Mouse (Mus musculus) CD8-positive naive resting alpha-beta T cell, adult 2 months (primary cell): Measurements from ENCODE around the gene Tmcc3.

Experiments used
- DNase-seq, 2 experiments: peaks; one replicate each; pipeline ENCODE4 v3.0.0; 2022; ENCODE audit warnings: low read depth in 2 of 2, low spot score in 2 of 2

Gene Tmcc3

GRCm38 (mm10) chr10:94546617-94547016 lies 234.9 kb downstream of the Tmcc3 start:
- no peak for DNase-seq

DNA sequence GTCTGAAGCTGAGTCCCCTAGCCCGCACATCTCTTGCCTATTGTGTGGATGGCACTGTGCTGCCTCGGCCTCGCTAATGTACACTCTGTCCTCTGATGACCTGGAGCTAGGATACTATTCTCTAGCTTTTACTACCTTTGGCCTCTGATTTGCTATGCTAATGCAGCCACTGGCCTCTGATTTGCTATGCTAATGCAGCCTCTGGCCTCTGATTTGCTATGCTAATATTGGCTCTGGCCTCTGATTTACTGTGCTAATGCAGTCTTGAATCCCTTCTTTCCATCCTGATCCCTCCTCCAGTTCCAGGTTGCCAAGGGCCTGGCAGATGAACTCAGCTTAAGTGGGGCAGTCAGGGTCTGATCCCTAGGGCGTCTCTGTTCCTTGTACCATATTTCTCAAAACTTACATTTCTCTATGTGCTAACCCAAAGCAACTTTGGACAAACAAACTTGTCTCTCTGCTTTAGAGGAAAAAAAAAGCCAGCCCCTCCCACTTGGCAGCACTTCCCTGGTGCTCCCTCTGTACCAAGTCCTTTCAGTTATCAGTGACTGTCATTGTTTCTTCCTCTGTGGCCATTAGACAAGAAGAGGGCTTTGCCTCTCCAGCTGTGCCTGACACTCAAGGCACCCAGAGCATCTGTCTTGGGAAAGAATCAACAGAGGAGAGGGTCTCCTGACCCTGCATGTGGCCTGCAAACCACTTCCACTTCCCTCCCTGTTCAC lies 237.9 kb downstream of the Tmcc3 start:
- no peak for DNase-seq

- no peak for DNase-seq
These were observed 238.9 kb downstream of the Tmcc3 start for GRCm38 (mm10) chr10:94550649-94551048.

DNA sequence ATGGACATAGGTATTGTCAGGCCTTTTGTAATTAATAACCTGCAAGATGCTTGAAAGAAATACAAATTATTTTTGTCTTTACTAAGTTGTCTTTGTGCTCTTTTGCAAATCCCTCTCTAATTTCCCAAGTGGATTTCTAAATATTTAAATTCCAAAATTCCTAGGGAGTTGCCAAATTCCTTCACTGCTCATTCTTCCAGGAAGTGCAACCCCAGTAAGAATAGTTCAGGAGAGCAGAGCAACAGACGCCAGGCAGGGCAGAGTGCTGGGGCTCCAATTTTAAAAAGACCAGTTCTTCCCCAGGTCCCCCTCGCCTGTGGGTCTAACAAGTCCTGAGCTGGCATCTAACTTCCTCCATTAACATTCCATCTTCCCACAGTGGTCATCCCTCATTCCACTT lies 239.3 kb downstream of the Tmcc3 start:
- DNase-seq: no peak

DNA sequence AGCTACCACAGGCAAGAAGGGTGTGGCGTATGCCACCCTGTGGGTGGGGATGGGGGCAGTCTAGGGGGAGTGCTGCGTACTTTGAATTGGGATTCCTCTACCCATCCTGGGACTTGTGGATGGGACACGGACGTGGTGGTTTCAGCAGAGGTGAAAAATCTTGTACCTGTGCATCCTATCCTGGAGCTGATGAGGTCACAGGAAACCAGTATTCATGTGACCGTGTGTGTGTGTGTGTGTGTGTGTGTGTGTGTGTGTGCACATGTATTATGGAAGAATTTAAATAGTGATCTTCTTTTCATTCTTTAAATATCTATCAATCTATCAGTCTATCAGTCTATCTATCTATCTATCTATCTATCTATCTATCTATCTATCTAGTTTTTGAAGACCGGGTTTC lies 239.8 kb downstream of the Tmcc3 start:
- DNase-seq: no peak

DNA sequence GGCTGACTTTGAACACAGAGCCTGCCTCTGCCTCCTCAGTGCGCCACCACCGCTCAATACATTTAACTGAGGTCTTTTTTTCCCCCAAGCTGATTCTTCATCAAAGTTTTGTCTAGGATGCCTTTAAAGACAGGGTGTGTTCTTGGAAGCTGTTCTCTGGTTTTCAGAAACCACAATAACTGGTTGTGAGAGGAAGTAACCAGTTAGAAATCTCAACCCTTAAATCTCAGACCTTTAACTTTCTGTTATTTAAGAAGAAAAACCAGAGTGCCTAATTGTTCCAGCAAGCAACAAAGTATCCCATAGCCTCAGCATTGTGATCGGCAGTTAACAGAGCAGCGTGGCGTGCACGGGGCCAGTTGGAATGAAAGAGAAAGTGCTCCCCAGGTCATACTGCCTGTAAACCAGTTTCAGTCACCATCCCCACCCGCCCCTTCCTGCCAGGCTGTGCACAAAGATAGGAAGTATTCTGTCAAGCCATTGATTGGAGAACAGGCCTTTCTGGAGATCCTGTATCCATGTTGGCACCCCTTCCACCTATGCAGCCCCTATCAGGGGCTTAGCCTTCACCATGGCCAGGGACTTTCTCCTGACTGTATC lies 240.3 kb downstream of the Tmcc3 start:
- peak in 1 of 2 experiments; percentile 7 for DNase-seq

DNA sequence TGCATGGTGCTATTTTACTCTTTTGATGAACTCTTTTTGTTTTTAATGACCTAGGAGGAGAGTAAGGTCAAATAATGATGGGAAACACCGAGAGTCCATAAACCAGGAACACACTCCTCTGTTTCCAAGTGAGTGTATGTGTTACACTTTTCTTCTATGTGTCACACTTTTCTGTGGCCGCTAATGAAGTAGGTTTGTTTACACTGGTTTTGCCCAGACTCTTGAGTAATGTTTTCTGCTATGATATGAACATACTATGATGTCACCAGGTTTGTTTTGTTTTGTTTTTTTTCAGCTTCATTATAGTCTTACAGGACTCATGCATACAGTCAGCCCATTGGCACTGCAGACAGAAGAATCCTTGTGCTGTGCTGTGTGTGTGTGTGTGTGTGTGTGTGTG lies 243.6 kb downstream of the Tmcc3 start:
- no peak for DNase-seq

DNA sequence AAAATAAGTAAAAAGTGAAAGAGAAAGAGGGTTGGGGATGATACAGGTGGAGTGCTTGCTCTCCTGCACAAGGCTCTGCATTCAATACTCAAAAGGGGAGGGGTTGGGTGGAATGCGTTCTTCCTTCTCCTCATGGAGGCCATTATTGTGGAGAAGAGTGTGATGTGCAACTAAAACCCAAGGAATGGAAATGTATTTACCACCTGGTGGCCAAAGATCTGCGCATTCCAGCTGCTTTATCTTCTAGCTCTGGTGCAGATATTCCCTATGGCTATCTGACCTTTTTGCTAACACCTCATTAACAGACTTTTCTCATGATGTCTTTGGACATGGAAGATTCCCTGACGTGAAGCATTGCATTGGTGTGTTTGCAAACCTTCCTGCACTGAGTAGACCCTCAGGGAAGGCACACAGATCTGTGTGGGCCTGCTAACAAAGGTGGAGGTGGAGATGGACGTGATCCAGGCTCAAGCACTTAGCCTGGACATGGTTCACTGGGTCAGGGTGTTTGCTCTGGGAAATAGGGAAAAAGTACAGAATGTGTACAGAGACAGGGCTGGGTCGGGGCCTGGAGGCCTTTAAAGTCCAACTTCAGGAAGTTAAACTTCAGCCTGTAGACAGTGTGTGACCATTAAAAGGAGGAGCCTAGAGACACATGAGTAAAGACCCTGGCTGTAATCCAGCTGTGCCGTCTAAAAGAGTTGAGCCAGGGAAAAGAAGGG lies 245.8 kb downstream of the Tmcc3 start:
- DNase-seq: no peak

GRCm38 (mm10) chr10:94558826-94559225 lies 247.1 kb downstream of the Tmcc3 start:
- DNase-seq: no peak

DNA sequence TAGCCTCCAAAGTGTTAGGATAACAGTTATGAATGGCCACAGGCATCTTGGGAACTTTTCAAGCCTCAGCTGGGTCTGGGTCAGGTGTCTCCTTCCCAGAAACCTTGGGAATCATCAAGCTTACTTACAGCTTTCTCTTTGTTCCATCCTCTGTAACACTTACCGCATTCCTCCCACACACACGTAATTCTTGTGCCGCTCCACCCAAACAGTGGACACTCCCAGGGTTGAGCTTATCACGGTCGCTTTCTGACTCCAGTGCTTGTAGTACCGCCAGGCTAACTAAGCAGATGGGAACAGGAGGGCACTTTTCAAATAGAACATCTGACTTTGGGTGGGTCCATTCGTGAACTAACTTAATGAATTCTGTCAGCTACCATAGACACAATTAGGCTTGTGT lies 249.6 kb downstream of the Tmcc3 start:
- DNase-seq: no peak

DNA sequence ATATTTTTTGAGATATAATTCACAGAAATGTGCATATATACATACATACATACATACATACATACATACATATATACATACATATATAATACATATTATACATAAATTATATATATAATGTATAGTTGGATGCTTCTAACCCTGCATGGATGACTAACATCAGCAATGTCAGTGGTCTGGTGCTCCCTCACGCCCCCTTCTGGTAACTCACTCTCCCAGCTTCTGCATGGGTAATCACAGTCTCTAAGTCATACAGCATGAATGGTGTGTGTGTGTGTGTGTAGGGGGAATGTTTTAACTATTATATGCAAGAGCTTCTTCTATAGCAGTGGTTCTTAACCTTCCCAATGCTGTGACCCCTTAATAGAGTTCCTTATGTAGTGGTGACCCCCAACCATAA lies 250.4 kb downstream of the Tmcc3 start:
- DNase-seq: peak; percentile 34 to 58

- no peak for DNase-seq
These were observed 251.2 kb downstream of the Tmcc3 start for GRCm38 (mm10) chr10:94562991-94563390.

DNA sequence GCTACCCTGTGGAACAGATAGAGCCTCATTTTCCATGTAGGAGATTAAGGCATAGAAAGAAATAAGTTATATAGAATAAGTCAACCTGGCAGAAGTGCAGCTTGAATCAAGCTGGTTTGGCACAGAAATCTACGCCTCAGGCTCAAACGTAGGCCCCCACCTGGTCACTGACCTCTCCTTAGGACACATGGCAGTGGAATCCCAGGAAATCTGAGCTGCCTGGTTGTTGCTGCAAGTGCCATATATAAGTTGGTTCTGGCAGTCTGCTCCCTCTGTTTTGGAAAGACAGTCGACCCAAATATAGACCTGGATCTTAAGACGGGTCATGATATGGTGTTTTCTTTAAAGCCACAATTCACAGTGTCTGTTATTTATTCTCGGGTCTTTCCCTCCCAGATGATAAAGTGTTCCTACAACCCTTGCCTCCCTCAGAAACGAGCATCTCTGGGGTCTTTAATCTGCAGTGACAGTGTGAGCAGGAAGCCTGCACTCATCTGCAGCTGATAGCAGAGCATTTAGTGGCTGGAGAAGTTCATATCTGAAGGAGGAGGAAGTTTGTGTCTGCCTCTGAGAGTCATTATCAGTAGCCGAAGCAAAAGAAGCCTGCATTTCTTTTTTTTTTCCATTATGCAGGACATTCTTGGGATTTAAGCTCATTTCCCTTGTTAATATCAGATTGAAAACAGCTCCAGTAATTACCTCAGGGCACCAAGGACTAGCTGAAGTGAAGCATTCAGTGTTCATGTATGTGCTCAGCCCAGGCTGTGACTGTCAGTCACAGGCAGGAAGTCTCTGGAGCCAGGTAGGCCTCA lies 253.9 kb downstream of the Tmcc3 start:
- no peak for DNase-seq

- DNase-seq: no peak
These were observed 254.6 kb downstream of the Tmcc3 start for GRCm38 (mm10) chr10:94566222-94566868.

DNA sequence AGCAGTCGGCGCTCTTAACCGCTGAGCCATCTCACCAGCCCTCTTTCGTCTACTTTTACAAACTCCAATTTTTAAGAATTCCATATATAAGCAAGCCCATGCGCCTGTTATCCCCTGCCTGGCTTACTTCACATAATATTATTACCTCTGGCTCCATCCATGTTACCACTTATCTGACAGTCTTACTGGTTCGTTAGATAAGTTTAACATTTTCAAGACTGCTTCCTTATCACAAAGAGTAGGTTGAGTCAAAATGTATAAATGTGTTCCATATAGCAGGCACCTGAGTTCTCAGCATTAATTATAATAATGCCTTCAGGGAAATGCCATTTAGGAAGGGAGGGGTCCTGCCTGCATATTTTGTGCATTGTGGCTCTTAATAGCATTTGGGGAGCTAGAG lies 255.5 kb downstream of the Tmcc3 start:
- DNase-seq: no peak

DNA sequence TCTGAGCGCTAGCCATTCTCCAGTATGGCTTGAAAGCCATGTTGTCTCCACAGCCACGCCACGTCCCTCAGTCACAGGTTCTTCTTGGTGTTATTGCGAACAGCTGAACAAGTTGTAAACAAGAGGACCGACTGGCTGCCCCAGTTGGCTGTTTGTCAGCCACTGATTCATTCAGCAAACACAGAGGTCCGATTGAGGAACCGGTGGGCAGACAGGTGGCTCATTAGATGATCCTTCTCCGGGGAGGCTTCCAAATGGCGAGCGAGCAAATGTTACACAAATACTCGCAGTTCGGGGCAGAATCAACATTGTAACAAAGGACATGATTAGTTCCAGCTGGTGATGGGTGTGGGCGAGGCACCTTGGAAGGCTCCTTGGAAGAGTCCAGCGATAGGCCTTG lies 256.2 kb downstream of the Tmcc3 start:
- DNase-seq: no peak

DNA sequence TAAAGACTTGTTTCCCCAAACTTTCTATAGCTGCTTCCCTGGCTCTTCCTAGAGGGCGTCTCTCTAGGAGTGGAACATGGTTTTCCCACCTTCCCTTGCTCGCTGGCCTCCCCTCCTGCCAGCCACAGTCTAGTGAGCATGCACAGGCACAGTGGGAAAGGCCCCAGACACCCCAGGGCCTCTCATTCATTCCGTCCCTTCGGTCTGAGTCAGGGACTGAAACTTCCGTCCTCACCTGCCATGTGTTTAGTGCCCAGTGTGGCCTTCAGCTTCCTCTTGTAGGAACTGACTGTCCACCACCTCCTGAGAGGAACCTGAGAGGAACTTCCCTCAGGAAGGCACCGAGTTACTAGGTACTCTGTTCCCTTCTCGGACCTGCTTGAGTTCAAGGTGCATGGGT lies 257.1 kb downstream of the Tmcc3 start:
- DNase-seq: no peak

DNA sequence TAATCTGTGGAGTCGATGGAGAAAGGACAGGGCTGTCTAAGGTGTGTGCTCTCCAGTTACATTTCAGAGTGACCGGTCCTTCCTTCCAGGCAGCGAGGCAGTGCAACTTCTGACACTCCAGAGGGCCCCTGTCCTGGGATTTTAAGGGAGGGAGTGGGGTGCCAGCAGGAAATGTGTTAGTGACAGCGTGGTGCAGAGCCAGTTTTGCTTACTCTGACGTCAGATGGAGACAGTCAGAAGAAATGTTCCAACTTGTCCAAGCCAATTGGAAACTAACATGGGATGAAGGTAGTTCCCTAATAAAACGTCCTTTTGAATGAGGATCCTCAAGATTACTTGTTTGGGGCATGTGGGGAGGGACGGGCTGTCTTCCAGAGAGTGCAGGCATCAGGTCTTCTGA lies 258.0 kb downstream of the Tmcc3 start:
- DNase-seq: no peak

DNA sequence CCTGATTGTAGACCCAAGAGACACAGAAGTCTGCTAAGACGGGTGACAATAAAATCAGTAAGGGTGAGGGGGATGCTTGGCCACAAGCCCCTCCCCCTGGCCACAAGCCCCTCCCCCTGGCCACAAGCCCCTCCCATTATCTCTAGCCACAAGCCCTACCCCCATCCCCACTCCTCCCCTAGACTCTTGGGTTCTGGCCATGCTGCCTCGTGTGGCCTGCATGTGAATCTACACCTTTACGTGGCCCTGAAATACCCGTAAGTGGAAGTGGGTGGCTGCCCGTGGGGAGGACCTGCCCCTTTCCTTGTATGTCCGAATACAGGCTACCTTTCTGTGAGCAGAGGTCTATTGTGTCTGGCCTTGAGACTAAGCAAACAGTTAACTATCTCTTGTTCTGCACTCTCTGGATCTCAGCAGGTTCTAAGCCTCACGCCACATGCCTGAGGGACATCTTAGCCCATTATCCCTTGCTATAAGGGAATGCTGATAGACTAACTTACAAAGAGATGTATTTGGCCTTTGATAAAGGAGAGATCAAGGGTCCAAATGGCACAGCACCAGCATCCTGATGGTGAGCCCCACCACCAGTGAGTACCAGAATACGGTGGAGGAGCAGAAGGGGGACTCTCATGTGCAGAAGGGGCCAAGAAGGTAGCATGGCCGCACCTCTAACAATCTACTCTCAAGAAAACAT lies 260.3 kb downstream of the Tmcc3 start:
- no peak for DNase-seq

GRCm38 (mm10) chr10:94572772-94573171 lies 261.0 kb downstream of the Tmcc3 start:
- DNase-seq: no peak
